Mouse (Mus musculus): ENCODE results near the gene Gbp6.
"Not testable (repeated sequence)": the region's sequence is repeated elsewhere in the genome, so short reads cannot be mapped to it uniquely, and the experiment has no call there.

- TF ChIP-seq CTCF (IDR thresholded peaks at IDR 0.05; ENCODE audit: low read depth, low read length); TAL1 (conservative IDR thresholded peaks at IDR 0.05; ENCODE audit: low read depth, low read length): not testable (repeated sequence)
These were observed 32.8 kb downstream of the Gbp6 start for GRCm38 (mm10) chr5:105260673-105261072.
